Mouse (Mus musculus): ENCODE data around the gene Atrnl1.

The Atrnl1 gene

GRCm38 (mm10) chr19:57610058-57610475, 767 bp upstream of the Atrnl1 start:
- DNase-seq (ENCODE audit: low spot score): no peak

- peak; percentile 67 for DNase-seq (ENCODE audit: low spot score)
These were observed 701 bp downstream of the Atrnl1 start for GRCm38 (mm10) chr19:57611291-57612178.

GRCm38 (mm10) chr19:57612179-57612472, 1.3 kb downstream of the Atrnl1 start:
- DNase-seq (ENCODE audit: low spot score): no peak

GRCm38 (mm10) chr19:57615972-57616621, 5.3 kb downstream of the Atrnl1 start:
- no peak for DNase-seq (ENCODE audit: low spot score)

- DNase-seq (ENCODE audit: low spot score): no peak
These were observed 8.3 kb downstream of the Atrnl1 start for GRCm38 (mm10) chr19:57619088-57619487.

- no peak for DNase-seq (ENCODE audit: low spot score)
These were observed 11.0 kb downstream of the Atrnl1 start for GRCm38 (mm10) chr19:57621814-57622213.

GRCm38 (mm10) chr19:57625738-57626137, 14.9 kb downstream of the Atrnl1 start:
- DNase-seq (ENCODE audit: low spot score): no peak

- DNase-seq (ENCODE audit: low spot score): no peak
These were observed 16.4 kb downstream of the Atrnl1 start for GRCm38 (mm10) chr19:57627251-57627650.

GRCm38 (mm10) chr19:57642536-57642935, 31.7 kb downstream of the Atrnl1 start:
- DNase-seq (ENCODE audit: low spot score): no peak

- no peak for DNase-seq (ENCODE audit: low spot score)
These were observed 32.1 kb downstream of the Atrnl1 start for GRCm38 (mm10) chr19:57642980-57643379.

- DNase-seq (ENCODE audit: low spot score): no peak
These were observed 37.5 kb downstream of the Atrnl1 start for GRCm38 (mm10) chr19:57648202-57648943.

GRCm38 (mm10) chr19:57648944-57649271, 38.1 kb downstream of the Atrnl1 start:
- DNase-seq (ENCODE audit: low spot score): no peak

GRCm38 (mm10) chr19:57655083-57655482, 44.2 kb downstream of the Atrnl1 start:
- DNase-seq (ENCODE audit: low spot score): peak; percentile 52

GRCm38 (mm10) chr19:57655491-57655890, 44.7 kb downstream of the Atrnl1 start:
- no peak for DNase-seq (ENCODE audit: low spot score)

- DNase-seq (ENCODE audit: low spot score): no peak
These were observed 46.7 kb downstream of the Atrnl1 start for GRCm38 (mm10) chr19:57657426-57658087.

- DNase-seq (ENCODE audit: low spot score): no peak
These were observed 47.6 kb downstream of the Atrnl1 start for GRCm38 (mm10) chr19:57658111-57659091.

GRCm38 (mm10) chr19:57667011-57667410, 56.2 kb downstream of the Atrnl1 start:
- DNase-seq (ENCODE audit: low spot score): no peak

GRCm38 (mm10) chr19:57667946-57668345, 57.1 kb downstream of the Atrnl1 start:
- DNase-seq (ENCODE audit: low spot score): no peak

GRCm38 (mm10) chr19:57679455-57679854, 68.6 kb downstream of the Atrnl1 start:
- DNase-seq (ENCODE audit: low spot score): no peak

- DNase-seq (ENCODE audit: low spot score): no peak
These were observed 75.8 kb downstream of the Atrnl1 start for GRCm38 (mm10) chr19:57686596-57686995.

GRCm38 (mm10) chr19:57692566-57692965, 81.7 kb downstream of the Atrnl1 start:
- DNase-seq (ENCODE audit: low spot score): no peak
